Mouse (Mus musculus): ENCODE data around the gene Sp6. TPM values are rescaled to one million over a fixed set of nuclear protein-coding genes. Genes with fewer than 3 reads are reported as not detected.
A peak's percentile ranks its signal among the peaks of the same experiment; 100 is the strongest.

Sp6 gene
- polyA plus RNA-seq, 1 experiment: 0.64 TPM

- peak; percentile 20 for DNase-seq (ENCODE audit: low read depth)
- no peak for TF ChIP-seq CTCF (IDR thresholded peaks at IDR 0.05; ENCODE audit: borderline replicate concordance, extremely low read depth, insufficient read depth, insufficient read length)
- TF ChIP-seq POLR2A (IDR thresholded peaks at IDR 0.05; ENCODE audit: borderline replicate concordance, extremely low read depth, insufficient read depth, insufficient read length, poor library complexity, severe bottlenecking): no peak
Observed at GRCm38 (mm10) chr11:97066656-97067360, 53.6 kb downstream of the Sp6 start.

DNA sequence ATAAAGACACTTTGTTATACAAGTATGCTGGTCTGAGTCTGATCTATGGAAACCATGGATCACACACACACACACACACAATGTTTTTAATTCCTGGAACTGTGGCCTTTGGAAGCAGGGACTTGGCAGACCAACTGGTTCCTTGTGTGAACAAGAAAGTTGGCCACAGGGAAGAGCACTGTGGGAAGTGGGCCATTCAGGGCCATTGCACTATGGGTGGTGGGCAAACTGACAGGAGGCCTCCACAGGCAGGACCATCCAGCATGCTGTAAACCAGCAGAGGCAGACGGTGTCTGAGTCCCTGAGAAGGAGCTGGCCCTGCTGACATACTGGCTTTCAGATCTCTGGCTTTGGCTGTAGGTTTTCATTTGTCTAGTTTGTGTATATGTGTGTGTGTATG is 56.1 kb downstream of the Sp6 start:
- TF ChIP-seq CTCF (IDR thresholded peaks at IDR 0.05; ENCODE audit: borderline replicate concordance, extremely low read depth, insufficient read depth, insufficient read length): no peak
- no peak for TF ChIP-seq POLR2A (IDR thresholded peaks at IDR 0.05; ENCODE audit: borderline replicate concordance, extremely low read depth, insufficient read depth, insufficient read length, poor library complexity, severe bottlenecking)
- DNase-seq (ENCODE audit: low read depth): no peak

DNA sequence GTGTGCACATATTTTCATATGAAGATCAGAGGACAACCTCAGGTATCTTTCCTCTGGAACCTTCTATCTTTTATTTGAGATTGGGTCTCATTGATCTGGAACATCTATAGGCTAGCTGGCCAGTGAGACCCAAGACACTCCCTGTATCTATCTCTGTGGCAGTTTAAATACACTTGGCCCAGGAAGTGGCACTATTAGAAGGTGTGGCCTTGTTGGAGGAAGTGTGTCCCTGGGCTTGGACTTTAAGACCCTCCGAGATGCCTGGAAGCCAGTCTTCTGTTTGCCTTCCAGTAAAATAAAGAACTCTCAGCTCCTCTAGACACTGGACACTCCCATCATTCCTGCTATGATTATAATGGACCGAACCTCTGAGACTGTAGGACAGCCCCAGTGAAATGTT is 56.6 kb downstream of the Sp6 start:
- TF ChIP-seq POLR2A (IDR thresholded peaks at IDR 0.05; ENCODE audit: borderline replicate concordance, extremely low read depth, insufficient read depth, insufficient read length, poor library complexity, severe bottlenecking) (no peak), CTCF (IDR thresholded peaks at IDR 0.05; ENCODE audit: borderline replicate concordance, extremely low read depth, insufficient read depth, insufficient read length) (no peak)
- no peak for DNase-seq (ENCODE audit: low read depth)

GRCm38 (mm10) chr11:97071129-97071528 is 57.9 kb downstream of the Sp6 start:
- no peak for DNase-seq (ENCODE audit: low read depth)
- TF ChIP-seq CTCF (IDR thresholded peaks at IDR 0.05; ENCODE audit: borderline replicate concordance, extremely low read depth, insufficient read depth, insufficient read length) (no peak), POLR2A (IDR thresholded peaks at IDR 0.05; ENCODE audit: borderline replicate concordance, extremely low read depth, insufficient read depth, insufficient read length, poor library complexity, severe bottlenecking) (no peak)

- TF ChIP-seq CTCF (IDR thresholded peaks at IDR 0.05; ENCODE audit: borderline replicate concordance, extremely low read depth, insufficient read depth, insufficient read length) (peak; percentile 66; the same call in 1 of the 2 replicates), POLR2A (IDR thresholded peaks at IDR 0.05; ENCODE audit: borderline replicate concordance, extremely low read depth, insufficient read depth, insufficient read length, poor library complexity, severe bottlenecking) (no peak)
- peak; percentile 80 for DNase-seq (ENCODE audit: low read depth)
Observed at GRCm38 (mm10) chr11:97072533-97072932, 59.3 kb downstream of the Sp6 start.

DNA sequence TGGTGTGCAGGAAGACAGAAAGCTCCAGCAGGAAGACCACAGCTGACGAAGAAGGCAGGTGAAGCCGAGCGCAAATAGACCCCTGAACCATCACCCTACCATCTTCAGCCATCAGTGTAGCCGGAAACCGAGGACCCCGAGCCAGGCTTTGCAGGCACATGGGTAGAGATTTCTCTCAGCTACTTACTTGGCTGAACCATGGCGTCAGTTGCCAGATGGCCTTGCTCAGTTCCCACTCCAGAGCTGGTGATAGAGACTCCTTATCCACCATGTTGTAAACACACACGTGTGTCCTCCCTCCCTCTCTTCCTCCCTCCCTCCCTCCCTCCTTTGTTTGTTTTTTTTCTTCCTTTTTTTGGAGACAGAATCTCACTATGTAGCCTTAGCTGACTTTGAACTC is 61.0 kb downstream of the Sp6 start:
- no peak for TF ChIP-seq POLR2A (IDR thresholded peaks at IDR 0.05; ENCODE audit: borderline replicate concordance, extremely low read depth, insufficient read depth, insufficient read length, poor library complexity, severe bottlenecking)
- TF ChIP-seq CTCF (IDR thresholded peaks at IDR 0.05; ENCODE audit: borderline replicate concordance, extremely low read depth, insufficient read depth, insufficient read length): no peak
- no peak for DNase-seq (ENCODE audit: low read depth)

Other genes starting within 250 kb of the Sp6 start
- gene Snx11, start 235.8 kb upstream of the Sp6 start, polyA plus RNA-seq (2012; rRNA removed): 54.8 and 60.8 TPM in 2 replicates
- gene Cbx1, start 224.3 kb upstream of the Sp6 start, polyA plus RNA-seq (2012; rRNA removed): 79.2 and 79.7 TPM in 2 replicates
- gene Nfe2l1, start 183.4 kb upstream of the Sp6 start, polyA plus RNA-seq (2012; rRNA removed): 89.1 and 102 TPM in 2 replicates
- gene Copz2, start 163.5 kb upstream of the Sp6 start, polyA plus RNA-seq (2012; rRNA removed): 9.3 and 15.8 TPM in 2 replicates
- gene Cdk5rap3, start 96.9 kb upstream of the Sp6 start, polyA plus RNA-seq (2012; rRNA removed): 71.6 and 83.7 TPM in 2 replicates
- 0.09 and 0.16 TPM in 2 replicates for gene Prr15l, start 85.3 kb upstream of the Sp6 start, polyA plus RNA-seq (2012; rRNA removed)
- gene Pnpo, start 69.4 kb upstream of the Sp6 start, polyA plus RNA-seq (2012; rRNA removed): 11.8 and 14.4 TPM in 2 replicates
- 12.3 and 17.8 TPM in 2 replicates for gene Sp2, start 30.4 kb upstream of the Sp6 start, polyA plus RNA-seq (2012; rRNA removed)
- gene Scrn2, start 16.5 kb downstream of the Sp6 start, polyA plus RNA-seq (2012; rRNA removed): 11.8 and 16.9 TPM in 2 replicates
- gene Lrrc46, start 28.0 kb downstream of the Sp6 start, polyA plus RNA-seq (2012; rRNA removed): 2.0 and 2.9 TPM in 2 replicates
- gene Mrpl10, start 28.2 kb downstream of the Sp6 start, polyA plus RNA-seq (2012; rRNA removed): 60.4 and 68.8 TPM in 2 replicates
- 14.6 and 14.9 TPM in 2 replicates for gene Osbpl7, start 37.2 kb downstream of the Sp6 start, polyA plus RNA-seq (2012; rRNA removed)
- gene Tbx21, start 101.9 kb downstream of the Sp6 start, polyA plus RNA-seq (2012; rRNA removed): 0.12 and 0.21 TPM in 2 replicates
- 55.6 and 65.1 TPM in 2 replicates for gene Tbkbp1, start 138.1 kb downstream of the Sp6 start, polyA plus RNA-seq (2012; rRNA removed)
- 106 and 129 TPM in 2 replicates for gene Kpnb1, start 174.5 kb downstream of the Sp6 start, polyA plus RNA-seq (2012; rRNA removed)